Mouse (Mus musculus): ENCODE measurements around the gene Tnni2. TPM values are rescaled to one million over a fixed set of nuclear protein-coding genes. Genes with fewer than 3 reads are reported as not detected.

Gene Tnni2
- polyA plus RNA-seq, 1 experiment from 2014 or later: 1.2 TPM

- H3K4me1 ChIP-seq (replicated peaks): no peaks in the 10 kb centered on the region
- no peaks in the 10 kb centered on the region for H3K27me3 ChIP-seq (ENCODE audit: insufficient read depth, poor library complexity, severe bottlenecking)
- H3K36me3 ChIP-seq: no peaks in the 10 kb centered on the region
- no peak for DNase-seq (ENCODE audit: low spot score)
- no peak overlapping the region for H3K27ac ChIP-seq
- 93% methylated on average over 8 of the region's 8 CpGs for WGBS
- H3K4me3 ChIP-seq: no peak overlapping the region
- H3K9me3 ChIP-seq: no peaks in the 10 kb centered on the region
Measured at GRCm38 (mm10) chr7:142408686-142409085, 32.9 kb upstream of the Tnni2 start.

GRCm38 (mm10) chr7:142409603-142410002 is 32.0 kb upstream of the Tnni2 start:
- no peaks in the 10 kb centered on the region for H3K9me3 ChIP-seq
- no peak for DNase-seq (ENCODE audit: low spot score)
- 90% methylated on average over 3 of the region's 3 CpGs for WGBS
- no peak overlapping the region for H3K27ac ChIP-seq
- H3K4me1 ChIP-seq (replicated peaks): no peaks in the 10 kb centered on the region
- no peaks in the 10 kb centered on the region for H3K27me3 ChIP-seq (ENCODE audit: insufficient read depth, poor library complexity, severe bottlenecking)
- H3K4me3 ChIP-seq: no peak overlapping the region
- no peaks in the 10 kb centered on the region for H3K36me3 ChIP-seq

- no peaks in the 10 kb centered on the region for H3K4me1 ChIP-seq (replicated peaks)
- H3K36me3 ChIP-seq: no peaks in the 10 kb centered on the region
- DNase-seq (ENCODE audit: low spot score): no peak
- 95% methylated on average over 6 of the region's 6 CpGs for WGBS
- H3K27ac ChIP-seq: no peak overlapping the region
- H3K27me3 ChIP-seq (ENCODE audit: insufficient read depth, poor library complexity, severe bottlenecking): no peaks in the 10 kb centered on the region
- no peaks in the 10 kb centered on the region for H3K9me3 ChIP-seq
- H3K4me3 ChIP-seq: no peak overlapping the region
Measured at GRCm38 (mm10) chr7:142413285-142413684, 28.3 kb upstream of the Tnni2 start.

- Histone ChIP-seq H3K9me3 (no peaks in the 10 kb centered on the region), H3K4me3 (no peak overlapping the region), H3K36me3 (no peaks in the 10 kb centered on the region), H3K27me3 (ENCODE audit: insufficient read depth, poor library complexity, severe bottlenecking) (no peaks in the 10 kb centered on the region), H3K4me1 (replicated peaks) (no peaks in the 10 kb centered on the region), H3K27ac (no peak overlapping the region)
- no peak for DNase-seq (ENCODE audit: low spot score)
- WGBS: 75% methylated on average over 4 of the region's 4 CpGs
Measured at GRCm38 (mm10) chr7:142415314-142415713, 26.3 kb upstream of the Tnni2 start.

GRCm38 (mm10) chr7:142416225-142416624 is 25.4 kb upstream of the Tnni2 start:
- Histone ChIP-seq H3K36me3 (no peaks in the 10 kb centered on the region), H3K4me1 (replicated peaks) (no peaks in the 10 kb centered on the region), H3K9me3 (no peaks in the 10 kb centered on the region), H3K27me3 (ENCODE audit: insufficient read depth, poor library complexity, severe bottlenecking) (no peaks in the 10 kb centered on the region), H3K27ac (no peak overlapping the region), H3K4me3 (no peak overlapping the region)
- DNase-seq (ENCODE audit: low spot score): no peak
- 68% methylated on average over 3 of the region's 3 CpGs for WGBS

GRCm38 (mm10) chr7:142418027-142418426 is 23.6 kb upstream of the Tnni2 start:
- Histone ChIP-seq H3K27ac (no peak overlapping the region), H3K4me3 (no peak overlapping the region), H3K9me3 (no peaks in the 10 kb centered on the region), H3K4me1 (replicated peaks) (no peaks in the 10 kb centered on the region), H3K27me3 (ENCODE audit: insufficient read depth, poor library complexity, severe bottlenecking) (no peaks in the 10 kb centered on the region), H3K36me3 (no peaks in the 10 kb centered on the region)
- no peak for DNase-seq (ENCODE audit: low spot score)
- WGBS: 94% methylated on average over 2 of the region's 2 CpGs

GRCm38 (mm10) chr7:142418679-142419078 is 22.9 kb upstream of the Tnni2 start:
- no peaks in the 10 kb centered on the region for H3K4me1 ChIP-seq (replicated peaks)
- no peak overlapping the region for H3K4me3 ChIP-seq
- DNase-seq (ENCODE audit: low spot score): no peak
- WGBS: 87% methylated on average over 8 of the region's 8 CpGs
- no peaks in the 10 kb centered on the region for H3K9me3 ChIP-seq
- no peak overlapping the region for H3K27ac ChIP-seq
- H3K36me3 ChIP-seq: no peaks in the 10 kb centered on the region
- H3K27me3 ChIP-seq (ENCODE audit: insufficient read depth, poor library complexity, severe bottlenecking): no peaks in the 10 kb centered on the region

GRCm38 (mm10) chr7:142419887-142420286 is 21.7 kb upstream of the Tnni2 start:
- 88% methylated on average over 5 of the region's 5 CpGs for WGBS
- Histone ChIP-seq H3K36me3 (no peaks in the 10 kb centered on the region), H3K4me1 (replicated peaks) (no peaks in the 10 kb centered on the region), H3K9me3 (no peaks in the 10 kb centered on the region), H3K27ac (no peak overlapping the region), H3K27me3 (ENCODE audit: insufficient read depth, poor library complexity, severe bottlenecking) (no peaks in the 10 kb centered on the region), H3K4me3 (no peak overlapping the region)
- DNase-seq (ENCODE audit: low spot score): no peak

- no peak overlapping the region for H3K27ac ChIP-seq
- H3K27me3 ChIP-seq (ENCODE audit: insufficient read depth, poor library complexity, severe bottlenecking): 0 out of 2 replicates have a peak, but pooled peaks cover 3% of the 10 kb centered on the region
- no peaks in the 10 kb centered on the region for H3K9me3 ChIP-seq
- H3K4me3 ChIP-seq: no peak overlapping the region
- no peaks in the 10 kb centered on the region for H3K36me3 ChIP-seq
- 0 out of 2 replicates have a peak, but pooled peaks cover 4% of the 10 kb centered on the region for H3K4me1 ChIP-seq (replicated peaks)
- DNase-seq (ENCODE audit: low spot score): no peak
- 72% methylated on average over 2 of the region's 2 CpGs for WGBS
Measured at GRCm38 (mm10) chr7:142421826-142422225, 19.8 kb upstream of the Tnni2 start.

- Histone ChIP-seq H3K27ac (no peak overlapping the region), H3K9me3 (no peaks in the 10 kb centered on the region), H3K4me3 (no peak overlapping the region), H3K36me3 (no peaks in the 10 kb centered on the region), H3K4me1 (replicated peaks) (peaks cover 23% of the 10 kb centered on the region), H3K27me3 (ENCODE audit: insufficient read depth, poor library complexity, severe bottlenecking) (peaks cover 10% of the 10 kb centered on the region)
- DNase-seq (ENCODE audit: low spot score): no peak
- 55% methylated on average over 11 of the region's 11 CpGs for WGBS
Measured at GRCm38 (mm10) chr7:142425641-142426213, 15.9 kb upstream of the Tnni2 start.

GRCm38 (mm10) chr7:142428213-142428612 is 13.4 kb upstream of the Tnni2 start:
- no peaks in the 10 kb centered on the region for H3K9me3 ChIP-seq
- peaks cover 10% of the 10 kb centered on the region for H3K27me3 ChIP-seq (ENCODE audit: insufficient read depth, poor library complexity, severe bottlenecking)
- H3K4me3 ChIP-seq: no peak overlapping the region
- no peaks in the 10 kb centered on the region for H3K36me3 ChIP-seq
- WGBS: 3% methylated on average over 7 of the region's 7 CpGs
- DNase-seq (ENCODE audit: low spot score): peak; percentile 86
- 0 out of 2 replicates have a peak overlapping the region, but pooled peaks have one; percentile 36 for H3K27ac ChIP-seq
- H3K4me1 ChIP-seq (replicated peaks): peaks cover 23% of the 10 kb centered on the region

GRCm38 (mm10) chr7:142430160-142430678 is 11.4 kb upstream of the Tnni2 start:
- Histone ChIP-seq H3K9me3 (no peaks in the 10 kb centered on the region), H3K4me1 (replicated peaks) (peaks cover 31% of the 10 kb centered on the region), H3K36me3 (no peaks in the 10 kb centered on the region), H3K4me3 (no peak overlapping the region), H3K27ac (peak overlapping the region; percentile 69; the same call in 1 of the 2 replicates), H3K27me3 (ENCODE audit: insufficient read depth, poor library complexity, severe bottlenecking) (peaks cover 10% of the 10 kb centered on the region)
- 75% methylated on average over 12 of the region's 12 CpGs for WGBS
- DNase-seq (ENCODE audit: low spot score): no peak

GRCm38 (mm10) chr7:142431106-142431505 is 10.5 kb upstream of the Tnni2 start:
- Histone ChIP-seq H3K4me1 (replicated peaks) (peaks cover 26% of the 10 kb centered on the region), H3K4me3 (no peak overlapping the region), H3K36me3 (no peaks in the 10 kb centered on the region), H3K27ac (no peak overlapping the region), H3K9me3 (no peaks in the 10 kb centered on the region), H3K27me3 (ENCODE audit: insufficient read depth, poor library complexity, severe bottlenecking) (peaks cover 10% of the 10 kb centered on the region)
- no peak for DNase-seq (ENCODE audit: low spot score)
- whole genome bisulfite sequencing: 93% methylated on average over 14 of the region's 14 CpGs

Measured in hindbrain, embryonic 10.5 days (tissue).